Mouse (Mus musculus): ENCODE data around the gene Olfr324. TPM values are rescaled to one million over a fixed set of nuclear protein-coding genes. Genes with fewer than 3 reads are reported as not detected.

Gene Olfr324
- total RNA-seq, 2 experiments from 2014 or later, result not detected

DNA sequence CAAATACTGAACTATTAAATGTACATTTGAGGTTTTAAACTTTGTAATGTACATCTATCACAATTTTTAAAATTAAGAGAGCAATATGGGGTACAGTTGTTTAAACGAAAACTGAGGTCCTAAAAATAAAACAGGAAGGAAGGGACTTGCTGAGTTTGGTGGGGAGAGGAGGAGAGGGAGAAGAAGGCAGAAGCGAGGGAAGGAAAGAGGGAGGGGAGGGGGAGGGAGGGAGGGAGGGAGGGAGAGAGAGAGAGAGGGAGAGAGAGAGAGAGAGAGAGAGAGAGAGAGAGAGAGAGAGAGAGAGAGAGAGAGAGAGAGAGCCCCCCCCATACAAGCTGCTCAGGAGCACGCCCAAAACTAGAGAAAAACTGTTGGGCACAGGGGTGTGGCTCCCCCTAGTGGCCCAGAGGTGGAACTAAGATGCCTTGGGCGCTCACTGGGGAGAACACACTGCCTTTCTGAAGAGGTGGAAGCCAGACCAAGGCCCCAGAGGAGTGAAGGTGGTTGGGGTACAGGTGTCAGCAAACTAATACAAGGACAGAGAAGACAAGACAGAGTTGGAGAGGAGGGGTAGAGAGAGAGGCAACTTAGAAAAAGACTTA, 41.6 kb downstream of the Olfr324 start:
- peak; percentile 69 for DNase-seq

- DNase-seq, result no peak
Measured at GRCm38 (mm10) chr11:58638176-58638701, 43.3 kb downstream of the Olfr324 start.

DNA sequence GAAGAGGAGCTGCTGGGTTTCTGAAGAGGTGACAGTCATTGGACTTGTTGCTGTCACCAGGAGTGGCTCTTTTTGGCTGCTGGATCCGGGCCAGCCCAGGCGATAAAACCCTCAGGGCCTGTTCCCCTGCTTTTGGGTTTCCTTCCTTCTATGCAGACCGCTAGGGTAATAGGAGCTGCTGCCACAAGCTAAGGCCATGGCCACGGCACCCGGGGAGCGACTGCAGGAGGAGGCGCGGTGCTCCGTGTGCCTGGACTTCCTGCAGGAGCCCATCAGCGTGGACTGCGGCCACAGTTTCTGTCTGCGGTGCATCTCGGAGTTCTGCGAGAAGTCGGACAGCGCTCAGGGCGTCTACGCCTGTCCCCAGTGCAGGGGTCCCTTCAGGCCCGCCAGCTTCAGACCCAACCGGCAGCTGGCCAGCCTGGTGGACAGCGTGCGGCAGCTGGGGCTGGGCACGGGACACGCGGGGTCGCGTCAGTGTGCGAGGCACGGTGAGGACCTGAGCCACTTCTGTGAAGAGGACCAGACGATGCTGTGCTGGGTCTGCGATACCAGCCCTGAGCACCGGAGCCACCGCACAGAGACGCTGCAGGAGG, 45.5 kb downstream of the Olfr324 start, which contains the start of gene Trim58:
Trim58 (plus strand) TSS at position 194 of the 596 bp plus-strand sequence.
- peak; percentile 17 for DNase-seq

GRCm38 (mm10) chr11:58641057-58641456, 46.1 kb downstream of the Olfr324 start:
- no peak for DNase-seq

GRCm38 (mm10) chr11:58641638-58642358, 46.9 kb downstream of the Olfr324 start:
- no peak for DNase-seq

DNA sequence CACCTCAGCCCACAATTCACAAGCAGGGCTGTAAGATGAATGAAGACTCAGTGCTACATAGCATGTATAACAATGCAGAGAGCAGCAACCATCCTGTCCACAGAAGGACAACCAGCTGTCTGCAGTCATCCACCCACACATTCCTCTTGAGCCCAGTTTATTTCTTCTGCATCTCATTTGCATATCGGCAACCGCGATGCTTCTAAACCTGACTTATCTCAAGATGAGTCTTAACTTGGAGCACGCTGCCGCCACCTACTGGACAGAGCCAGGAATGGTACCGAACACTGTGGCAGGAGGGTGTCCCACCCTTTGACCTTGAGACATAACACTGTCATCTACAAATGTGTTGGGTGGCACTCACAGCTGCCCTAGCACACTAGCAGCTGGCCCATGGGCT, 48.4 kb downstream of the Olfr324 start:
- DNase-seq, result peak; percentile 27

Other genes with a start within 250 kb of the Olfr324 start
- gene Lypd8, start 216.1 kb upstream of the Olfr324 start, total RNA-seq (2021), result not detected
- gene 1810065E05Rik, start 174.0 kb upstream of the Olfr324 start, total RNA-seq (2021), result not detected
- not detected for gene Gm12253, start 162.6 kb upstream of the Olfr324 start, total RNA-seq (2021)
- not detected for gene Lypd9, start 142.2 kb upstream of the Olfr324 start, total RNA-seq (2021)
- gene Olfr30, start 132.8 kb upstream of the Olfr324 start, total RNA-seq (2021), result not detected
- gene Olfr332, start 102.6 kb upstream of the Olfr324 start, total RNA-seq (2021), result not detected
- not detected for gene Olfr331, start 92.5 kb upstream of the Olfr324 start, total RNA-seq (2021)
- gene Olfr330, start 60.3 kb upstream of the Olfr324 start, total RNA-seq (2021), result not detected
- gene Olfr329-ps, start 48.7 kb upstream of the Olfr324 start, total RNA-seq (2021), result not detected
- under 1 TPM in 1 of 2 experiments, not detected in 1; 0.09 TPM for gene Olfr328, start 39.5 kb upstream of the Olfr324 start, total RNA-seq (2021)
- not detected for gene Olfr224, start 24.6 kb upstream of the Olfr324 start, total RNA-seq (2021)
- gene Olfr325, start 17.4 kb upstream of the Olfr324 start, total RNA-seq (2021), result not detected
- not detected for gene 2210407C18Rik, start 21.0 kb downstream of the Olfr324 start, total RNA-seq (2021)
- not detected for gene Olfr323, start 35.4 kb downstream of the Olfr324 start, total RNA-seq (2021)
- gene Trim58, start 45.4 kb downstream of the Olfr324 start, total RNA-seq (2021), result under 1 TPM in 1 of 2 experiments, not detected in 1; 0.23 TPM
- gene Olfr322, start 63.7 kb downstream of the Olfr324 start, total RNA-seq (2021), result not detected
- not detected for gene Olfr320, start 86.0 kb downstream of the Olfr324 start, total RNA-seq (2021)
- gene Olfr319, start 104.0 kb downstream of the Olfr324 start, total RNA-seq (2021), result not detected
- not detected for gene Olfr318, start 128.9 kb downstream of the Olfr324 start, total RNA-seq (2021)
- gene Olfr317, start 144.1 kb downstream of the Olfr324 start, total RNA-seq (2021), result not detected
- not detected for gene Olfr316, start 157.6 kb downstream of the Olfr324 start, total RNA-seq (2021)
- gene Olfr315, start 178.1 kb downstream of the Olfr324 start, total RNA-seq (2021), result not detected
- gene Olfr314, start 187.8 kb downstream of the Olfr324 start, total RNA-seq (2021), result not detected
- not detected for gene Fam183b, start 206.8 kb downstream of the Olfr324 start, total RNA-seq (2021)
- not detected for gene Olfr313, start 219.9 kb downstream of the Olfr324 start, total RNA-seq (2021)
- gene Olfr312, start 234.1 kb downstream of the Olfr324 start, total RNA-seq (2021), result not detected
- not detected for gene Olfr311, start 244.1 kb downstream of the Olfr324 start, total RNA-seq (2021)